Mouse (Mus musculus): ENCODE results near the gene Slc44a5.
"Not testable (repeated sequence)": the region's sequence is repeated elsewhere in the genome, so short reads cannot be mapped to it uniquely, and the experiment has no call there.

Slc44a5 gene

GRCm38 (mm10) chr3:154202383-154202782 lies 229.1 kb downstream of the Slc44a5 start:
- in situ Hi-C loops (cut with MboI; ENCODE audit: unreplicated experiment in 2 of 2), result no loop called here

DNA sequence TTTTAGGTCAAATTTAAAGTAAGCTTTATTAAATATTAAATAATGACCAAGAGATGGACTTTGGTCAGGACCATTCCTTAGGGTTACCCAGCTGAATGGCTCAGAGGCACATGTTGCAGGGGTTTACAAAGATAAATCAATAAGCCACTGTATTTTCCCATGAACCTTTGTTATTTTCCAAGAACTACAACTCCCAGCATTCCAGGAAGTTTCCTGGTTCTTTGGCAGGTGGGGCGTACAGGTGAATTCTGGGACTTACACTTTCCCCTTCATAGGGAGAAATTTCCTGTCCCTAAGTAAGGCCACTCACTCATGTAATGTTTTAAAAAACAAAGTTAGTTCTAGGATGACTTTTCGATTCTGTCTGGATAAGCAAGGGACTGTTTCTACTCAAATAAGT lies 235.2 kb downstream of the Slc44a5 start:
- in situ Hi-C loops (cut with MboI; ENCODE audit: unreplicated experiment in 2 of 2), result no loop called here

DNA sequence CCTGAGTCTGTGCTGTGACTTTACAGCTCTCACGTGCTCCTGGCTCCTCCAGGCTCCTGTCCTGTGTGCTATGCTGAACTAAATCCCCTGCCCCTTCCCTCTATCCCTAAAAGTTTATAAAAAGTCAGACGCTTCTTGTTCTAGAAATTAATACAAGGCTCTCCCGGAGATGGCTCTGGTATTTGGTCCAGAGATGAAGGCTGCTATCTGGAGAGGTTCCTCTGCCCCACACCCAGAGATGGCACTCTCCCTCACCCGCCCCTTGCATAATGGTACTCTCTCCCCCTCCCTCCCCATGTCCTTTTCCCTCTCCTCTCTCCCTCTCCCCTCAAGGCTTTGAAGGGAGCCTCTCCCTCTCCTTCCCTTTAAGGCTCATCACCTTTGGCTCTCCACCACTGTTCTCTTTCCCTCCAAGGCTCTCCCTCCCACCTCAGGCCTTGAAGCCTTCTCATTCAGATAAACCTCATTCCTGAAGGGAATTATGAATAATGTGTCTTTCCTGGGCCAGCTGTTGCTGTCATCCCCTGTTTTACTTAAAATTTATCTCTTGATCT lies 236.0 kb downstream of the Slc44a5 start:
- in situ Hi-C loops (cut with MboI; ENCODE audit: unreplicated experiment in 2 of 2), result no loop called here

DNA sequence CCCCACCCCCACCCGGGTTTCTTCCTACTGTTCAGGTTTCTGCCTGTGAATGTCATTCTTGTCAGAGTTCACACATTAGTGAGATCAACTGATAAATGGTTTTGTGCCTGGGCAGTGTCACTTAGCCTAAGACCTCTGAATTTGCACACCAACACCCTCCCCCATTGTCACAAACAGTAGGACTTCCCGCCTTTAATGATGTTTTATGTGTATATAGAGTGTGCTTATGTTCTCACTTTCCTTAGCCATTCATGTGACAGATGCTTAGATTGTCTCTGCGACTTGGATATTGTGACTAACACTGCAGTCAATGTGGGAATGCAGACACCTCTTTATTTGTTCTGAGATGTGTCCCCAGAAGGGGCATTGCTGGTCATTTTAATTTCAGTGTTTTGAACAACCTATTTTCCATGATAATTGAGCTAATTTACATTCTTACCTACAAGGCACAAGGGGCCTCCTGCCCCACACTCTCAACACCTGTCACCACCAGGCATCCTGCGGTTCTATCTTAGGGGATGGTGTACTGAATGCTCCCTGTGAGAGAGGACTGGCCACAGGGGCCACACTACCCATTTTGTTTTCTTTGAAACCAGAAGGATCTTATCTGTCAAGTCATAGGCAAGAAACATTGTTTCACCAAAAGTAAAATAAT lies 236.7 kb downstream of the Slc44a5 start:
- in situ Hi-C loops (cut with MboI; ENCODE audit: unreplicated experiment in 2 of 2), result no loop called here

GRCm38 (mm10) chr3:154210431-154211055 lies 237.3 kb downstream of the Slc44a5 start:
- in situ Hi-C loops (cut with MboI; ENCODE audit: unreplicated experiment in 2 of 2), result no loop called here

GRCm38 (mm10) chr3:154212551-154212950 lies 239.3 kb downstream of the Slc44a5 start:
- in situ Hi-C loops (cut with MboI; ENCODE audit: unreplicated experiment in 2 of 2), result no loop called here

- in situ Hi-C loops (cut with MboI; ENCODE audit: unreplicated experiment in 2 of 2), result no loop called here
Observed at GRCm38 (mm10) chr3:154215309-154215708, 242.1 kb downstream of the Slc44a5 start.

- in situ Hi-C loops (cut with MboI; ENCODE audit: unreplicated experiment in 2 of 2), result no loop called here
Observed at GRCm38 (mm10) chr3:154215779-154216178, 242.5 kb downstream of the Slc44a5 start.

DNA sequence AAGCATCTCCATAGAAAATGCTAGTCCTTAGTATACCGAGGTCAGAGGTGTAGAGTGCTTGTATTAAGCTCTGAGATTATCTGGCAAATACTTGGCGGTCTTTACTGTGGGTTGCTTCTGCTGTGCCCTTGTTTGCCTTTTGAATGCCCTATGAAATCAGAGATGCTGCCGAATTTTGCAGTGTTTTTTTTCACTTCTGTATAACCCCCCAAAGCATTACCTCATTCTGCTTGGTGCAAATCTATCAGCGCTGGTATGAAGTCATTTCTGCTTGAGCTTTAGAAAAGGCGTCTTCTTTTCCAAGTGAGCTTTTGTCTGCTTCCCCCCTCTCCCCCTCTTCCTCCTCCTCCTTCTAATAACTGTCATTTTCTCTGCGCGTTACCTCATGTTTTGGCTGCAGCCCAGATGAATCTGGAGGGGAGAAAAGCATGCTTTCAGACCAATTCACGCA lies 248.9 kb downstream of the Slc44a5 start:
- in situ Hi-C loops (cut with MboI; ENCODE audit: unreplicated experiment in 2 of 2), result no loop called here

- in situ Hi-C loops (cut with MboI; ENCODE audit: unreplicated experiment in 2 of 2), result no loop called here
Observed at GRCm38 (mm10) chr3:154222688-154223087, 249.5 kb downstream of the Slc44a5 start.

- in situ Hi-C loops (cut with MboI; ENCODE audit: unreplicated experiment in 2 of 2), result no loop called here
Observed at GRCm38 (mm10) chr3:154226100-154226752, 253.0 kb downstream of the Slc44a5 start.

DNA sequence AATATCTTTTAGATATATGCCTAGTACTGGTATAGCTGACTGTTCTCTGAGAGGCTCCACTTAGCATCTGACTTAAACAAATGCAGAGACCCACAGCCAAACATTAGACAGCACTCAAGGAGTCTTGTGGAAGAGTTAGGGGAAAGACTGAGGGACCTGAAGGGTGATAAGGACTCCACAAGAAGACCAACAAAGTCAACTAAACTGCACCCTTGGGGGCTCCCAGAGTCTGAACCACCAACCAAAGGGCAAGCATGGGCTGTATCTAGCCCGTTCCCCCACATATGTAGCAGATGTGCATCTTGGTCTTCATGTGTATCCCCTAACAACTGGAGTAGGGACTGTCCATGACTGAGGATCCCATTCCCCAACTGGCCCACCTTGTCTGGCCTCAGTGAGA lies 271.7 kb downstream of the Slc44a5 start:
- in situ Hi-C loops (cut with MboI; ENCODE audit: unreplicated experiment in 2 of 2), result no loop called here

- in situ Hi-C loops (cut with MboI; ENCODE audit: unreplicated experiment in 2 of 2), result no loop called here
Observed at GRCm38 (mm10) chr3:154251486-154251885, 278.2 kb downstream of the Slc44a5 start.

- in situ Hi-C loops (cut with MboI; ENCODE audit: unreplicated experiment in 2 of 2), result no loop called here
Observed at GRCm38 (mm10) chr3:154252219-154252618, 279.0 kb downstream of the Slc44a5 start.

DNA sequence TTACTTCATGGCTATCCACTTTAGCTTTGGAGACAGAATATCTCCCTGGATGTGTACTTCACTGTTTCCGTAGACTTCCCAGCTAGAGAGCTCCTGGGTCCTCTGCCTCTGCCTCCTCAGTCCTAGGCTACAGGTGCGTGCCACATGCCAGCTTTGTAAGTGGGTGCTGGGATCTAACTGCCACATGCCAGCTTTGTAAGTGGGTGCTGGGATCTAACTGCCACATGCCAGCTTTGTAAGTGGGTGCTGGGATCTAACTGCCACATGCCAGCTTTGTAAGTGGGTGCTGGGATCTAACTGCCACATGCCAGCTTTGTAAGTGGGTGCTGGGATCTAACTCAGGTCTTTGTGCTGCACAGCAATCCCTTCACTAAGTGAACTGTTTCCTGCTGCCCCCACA lies 281.0 kb downstream of the Slc44a5 start:
- in situ Hi-C loops (cut with MboI; ENCODE audit: unreplicated experiment in 2 of 2), result not testable (repeated sequence)

- in situ Hi-C loops (cut with MboI; ENCODE audit: unreplicated experiment in 2 of 2), result no loop called here
Observed at GRCm38 (mm10) chr3:154257312-154257711, 284.1 kb downstream of the Slc44a5 start.

GRCm38 (mm10) chr3:154268313-154268712 lies 295.1 kb downstream of the Slc44a5 start:
- in situ Hi-C loops (cut with MboI; ENCODE audit: unreplicated experiment in 2 of 2), result no loop called here

GRCm38 (mm10) chr3:154269757-154270366 lies 296.6 kb downstream of the Slc44a5 start:
- in situ Hi-C loops (cut with MboI; ENCODE audit: unreplicated experiment in 2 of 2), result loop anchor here in 1 of 2 experiments (5.0 kb wide), 1 partner anchor 302 kb away; no protein-coding TSS in a partner anchor

DNA sequence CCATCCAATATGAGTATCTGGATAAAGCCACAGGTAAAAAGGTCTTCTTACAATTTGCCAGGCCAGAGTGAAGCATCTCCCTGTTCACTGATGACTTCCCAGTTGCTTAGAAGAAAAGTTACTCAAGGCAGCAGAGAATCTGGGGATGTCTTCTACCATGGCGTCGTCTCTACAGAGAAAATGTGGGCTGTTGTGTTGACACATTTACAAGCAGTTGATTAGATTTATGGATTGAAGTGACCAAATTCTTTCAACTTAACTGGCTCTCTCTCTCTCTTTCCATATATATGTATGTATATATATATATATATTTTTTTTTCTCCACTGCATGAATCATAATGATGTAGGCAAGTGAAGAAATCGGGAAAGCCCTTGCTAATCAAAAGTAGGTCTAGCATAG lies 301.4 kb downstream of the Slc44a5 start:
- in situ Hi-C loops (cut with MboI; ENCODE audit: unreplicated experiment in 2 of 2), result loop anchor here in 1 of 2 experiments (5.0 kb wide), 1 partner anchor 298 kb away; no protein-coding TSS in a partner anchor

GRCm38 (mm10) chr3:154284260-154284659 lies 311.0 kb downstream of the Slc44a5 start:
- in situ Hi-C loops (cut with MboI; ENCODE audit: unreplicated experiment in 2 of 2), result no loop called here

DNA sequence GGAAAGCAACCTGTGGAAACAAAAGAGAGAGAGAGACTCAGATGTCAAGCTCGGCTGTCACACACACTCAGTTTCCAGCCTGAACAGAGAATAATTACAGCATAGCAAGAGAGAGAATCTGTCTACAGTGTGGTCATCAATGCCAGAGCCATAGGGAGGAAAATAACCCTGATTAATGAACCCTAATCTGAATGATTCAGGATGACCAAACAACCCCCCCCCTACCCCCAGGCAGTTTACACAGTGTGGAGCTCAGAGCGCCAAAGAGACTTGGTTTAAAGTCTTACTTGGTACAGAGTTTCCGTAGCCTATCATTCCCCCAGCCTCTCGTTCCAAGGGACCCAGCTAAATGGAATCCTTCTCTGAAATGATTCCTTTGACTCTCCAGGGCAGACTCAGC lies 312.1 kb downstream of the Slc44a5 start:
- in situ Hi-C loops (cut with MboI; ENCODE audit: unreplicated experiment in 2 of 2), result no loop called here

All from v-Abl transformed pro-B cells (cell line).